Mouse (Mus musculus): ENCODE data around the gene Oas1h. TPM values are rescaled to one million over a fixed set of nuclear protein-coding genes. Genes with fewer than 3 reads are reported as not detected.
"Not testable (repeated sequence)": the region's sequence is repeated elsewhere in the genome, so short reads cannot be mapped to it uniquely, and the experiment has no call there.

Gene Oas1h
- polyA plus RNA-seq, 1 experiment: not detected

DNA sequence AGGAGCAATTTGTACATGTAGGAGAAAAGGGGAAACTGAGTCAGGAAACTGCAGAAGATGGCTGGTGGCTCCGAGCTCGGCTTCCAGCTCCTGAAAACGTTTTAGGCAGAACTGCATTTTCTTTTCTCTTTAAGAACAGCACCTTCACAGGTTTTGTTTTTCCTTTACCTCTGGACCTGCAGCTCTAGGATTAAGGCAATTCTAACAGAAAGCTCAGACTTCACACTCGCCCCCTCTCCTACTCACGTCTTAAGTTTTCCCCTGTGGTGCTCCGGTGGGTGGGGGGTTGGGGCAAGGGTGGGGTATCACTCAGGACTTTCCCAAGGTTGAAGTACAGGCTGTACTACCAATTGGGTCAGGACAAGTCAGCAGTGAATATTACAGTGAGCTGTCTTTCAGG lies 26.6 kb downstream of the Oas1h start:
- Histone ChIP-seq H3K36me3 (ENCODE audit: control insufficient read depth, insufficient read depth) (no peaks in the 10 kb centered on the region), H3K4me2 (ENCODE audit: low read depth) (no peak overlapping the region), H3K4me3 (no peak overlapping the region), H3ac (ENCODE audit: control insufficient read depth, insufficient read length) (no peak overlapping the region), H3K27me3 (ENCODE audit: control insufficient read depth, insufficient read depth, insufficient read length) (no peaks in the 10 kb centered on the region), H3K79me2 (ENCODE audit: control insufficient read depth, insufficient read depth) (no peaks in the 10 kb centered on the region)
- TF ChIP-seq TCF12 (IDR thresholded peaks at IDR 0.05; ENCODE audit: insufficient read depth, poor library complexity, severe bottlenecking) (no peak), MAX (IDR thresholded peaks at IDR 0.05; ENCODE audit: low read depth) (no peak), MYOD1 (IDR thresholded peaks at IDR 0.05; ENCODE audit: control insufficient read depth in 1 of 3, insufficient read length in 2 of 3, low read depth in 2 of 3) (no peak), SRF (IDR thresholded peaks at IDR 0.05; ENCODE audit: control insufficient read depth, insufficient read length, low read depth) (no peak), TCF3 (IDR thresholded peaks at IDR 0.05; ENCODE audit: insufficient read length, low read depth) (no peak), MYOG (IDR thresholded peaks at IDR 0.05; ENCODE audit: control insufficient read depth in 1 of 3, insufficient read depth in 1 of 3, insufficient read length in 2 of 3, low read depth in 2 of 3) (no peak), REST (IDR thresholded peaks at IDR 0.05; ENCODE audit: insufficient read depth, insufficient read length) (no peak), USF1 (IDR thresholded peaks at IDR 0.05; ENCODE audit: low read depth) (no peak), E2F4 (IDR thresholded peaks at IDR 0.05; ENCODE audit: insufficient read depth) (no peak), CEBPB (IDR thresholded peaks at IDR 0.05; ENCODE audit: insufficient read depth, poor library complexity, severe bottlenecking) (no peak), POLR2AphosphoS2 (IDR thresholded peaks at IDR 0.05; ENCODE audit: insufficient read length, low read depth) (no peak)

DNA sequence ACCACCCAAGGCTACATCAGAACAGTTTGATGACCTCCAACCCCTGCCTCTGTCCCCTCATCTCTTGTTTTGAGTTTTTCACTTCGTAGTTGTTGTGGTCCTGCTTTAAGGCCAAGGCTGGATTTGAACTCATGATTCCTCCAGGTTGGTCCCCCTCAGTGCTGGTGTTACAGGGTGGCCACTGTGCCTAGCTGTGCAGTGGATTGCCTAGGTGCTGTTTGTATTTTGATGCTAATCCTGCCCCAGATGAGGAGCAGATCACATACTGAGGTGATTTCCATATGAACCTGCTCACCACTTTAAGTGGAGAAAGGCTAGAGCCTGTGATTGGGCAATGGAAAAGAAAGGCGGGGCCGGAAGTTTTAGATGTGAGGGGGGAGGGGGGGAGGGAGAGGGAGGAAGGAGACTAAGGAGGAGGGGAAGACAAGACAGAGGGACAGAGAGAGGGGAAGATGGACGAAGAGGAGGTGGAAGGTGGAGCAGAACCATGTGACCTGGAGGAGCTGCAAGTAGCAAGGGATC lies 27.1 kb downstream of the Oas1h start:
- not testable (repeated sequence) for H3K36me3 ChIP-seq (ENCODE audit: control insufficient read depth, insufficient read depth); H3K4me2 ChIP-seq (ENCODE audit: low read depth); H3ac ChIP-seq (ENCODE audit: control insufficient read depth, insufficient read length); H3K27me3 ChIP-seq (ENCODE audit: control insufficient read depth, insufficient read depth, insufficient read length); H3K79me2 ChIP-seq (ENCODE audit: control insufficient read depth, insufficient read depth); H3K4me3 ChIP-seq

- H3K4me2 ChIP-seq (ENCODE audit: low read depth): no peak overlapping the region
- no peaks in the 10 kb centered on the region for H3K27me3 ChIP-seq (ENCODE audit: control insufficient read depth, insufficient read depth, insufficient read length)
- H3K4me3 ChIP-seq: no peak overlapping the region
- no peaks in the 10 kb centered on the region for H3K79me2 ChIP-seq (ENCODE audit: control insufficient read depth, insufficient read depth)
- no peak overlapping the region for H3ac ChIP-seq (ENCODE audit: control insufficient read depth, insufficient read length)
- TF ChIP-seq USF1 (IDR thresholded peaks at IDR 0.05; ENCODE audit: low read depth) (no peak), POLR2AphosphoS2 (IDR thresholded peaks at IDR 0.05; ENCODE audit: insufficient read length, low read depth) (no peak), TCF12 (IDR thresholded peaks at IDR 0.05; ENCODE audit: insufficient read depth, poor library complexity, severe bottlenecking) (no peak), REST (IDR thresholded peaks at IDR 0.05; ENCODE audit: insufficient read depth, insufficient read length) (no peak), E2F4 (IDR thresholded peaks at IDR 0.05; ENCODE audit: insufficient read depth) (no peak), POLR2A (IDR thresholded peaks at IDR 0.05; ENCODE audit: insufficient read length, low read depth) (no peak), MAX (IDR thresholded peaks at IDR 0.05; ENCODE audit: low read depth) (no peak), TCF3 (IDR thresholded peaks at IDR 0.05; ENCODE audit: insufficient read length, low read depth) (no peak), SRF (IDR thresholded peaks at IDR 0.05; ENCODE audit: control insufficient read depth, insufficient read length, low read depth) (no peak), CEBPB (IDR thresholded peaks at IDR 0.05; ENCODE audit: insufficient read depth, poor library complexity, severe bottlenecking) (no peak), MYOD1 (IDR thresholded peaks at IDR 0.05; ENCODE audit: control insufficient read depth in 1 of 3, insufficient read length in 2 of 3, low read depth in 2 of 3) (no peak), MYOG (IDR thresholded peaks at IDR 0.05; ENCODE audit: control insufficient read depth in 1 of 3, insufficient read depth in 1 of 3, insufficient read length in 2 of 3, low read depth in 2 of 3) (no peak)
- no peaks in the 10 kb centered on the region for H3K36me3 ChIP-seq (ENCODE audit: control insufficient read depth, insufficient read depth)
These were observed 28.8 kb downstream of the Oas1h start for GRCm38 (mm10) chr5:120890026-120890425.

DNA sequence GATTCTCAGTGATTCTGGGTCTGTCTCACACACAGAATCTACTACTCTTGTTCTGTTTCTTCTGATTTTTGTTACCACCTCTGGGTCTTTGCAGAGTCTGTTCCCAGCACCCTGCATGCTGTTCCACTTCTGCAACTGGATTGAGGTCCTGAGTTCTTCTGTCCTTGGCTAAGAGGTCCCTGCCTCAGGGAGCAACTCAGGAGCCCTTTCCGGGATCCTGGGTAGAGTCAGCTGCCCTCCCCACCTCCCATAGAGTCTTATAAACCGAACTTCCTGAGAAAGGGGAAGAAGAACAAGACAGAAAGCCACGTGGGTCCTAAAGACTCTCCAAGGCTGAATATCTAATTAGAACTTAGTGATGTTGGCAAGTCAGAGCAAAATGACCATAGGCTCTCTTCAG lies 29.8 kb downstream of the Oas1h start:
- TF ChIP-seq CEBPB (IDR thresholded peaks at IDR 0.05; ENCODE audit: insufficient read depth, poor library complexity, severe bottlenecking) (no peak), TCF12 (IDR thresholded peaks at IDR 0.05; ENCODE audit: insufficient read depth, poor library complexity, severe bottlenecking) (no peak), USF1 (IDR thresholded peaks at IDR 0.05; ENCODE audit: low read depth) (no peak), E2F4 (IDR thresholded peaks at IDR 0.05; ENCODE audit: insufficient read depth) (no peak)
- no peaks in the 10 kb centered on the region for H3K36me3 ChIP-seq (ENCODE audit: control insufficient read depth, insufficient read depth)
- no peak overlapping the region for H3ac ChIP-seq (ENCODE audit: control insufficient read depth, insufficient read length)
- no peaks in the 10 kb centered on the region for H3K79me2 ChIP-seq (ENCODE audit: control insufficient read depth, insufficient read depth)
- H3K4me2 ChIP-seq (ENCODE audit: low read depth): no peak overlapping the region
- no peak overlapping the region for H3K4me3 ChIP-seq
- H3K27me3 ChIP-seq (ENCODE audit: control insufficient read depth, insufficient read depth, insufficient read length): no peaks in the 10 kb centered on the region

- not testable (repeated sequence) for H3ac ChIP-seq (ENCODE audit: control insufficient read depth, insufficient read length); H3K27me3 ChIP-seq (ENCODE audit: control insufficient read depth, insufficient read depth, insufficient read length); H3K36me3 ChIP-seq (ENCODE audit: control insufficient read depth, insufficient read depth); H3K4me2 ChIP-seq (ENCODE audit: low read depth); H3K4me3 ChIP-seq; H3K79me2 ChIP-seq (ENCODE audit: control insufficient read depth, insufficient read depth)
These were observed 30.5 kb downstream of the Oas1h start for GRCm38 (mm10) chr5:120891566-120892242.
